In genomic region chr15:89355241-89356187, GRCm38 (mm10) we compare ENCODE assay signal across 8 mouse cellular contexts. TPM values are rescaled to one million over a fixed set of nuclear protein-coding genes. Genes with fewer than 3 reads are reported as not detected.
DNase-seq lines count a peak whose midpoint lies in the region; ATAC-seq and TF ChIP-seq lines count a peak whose summit lies in the region.

TSS of gene Lmf2 (minus strand) at chr15:89355659.
TSS of gene Ncaph2 (plus strand) at chr15:89355719.

- ATAC-seq in cerebellum, adult (ENCODE audit: insufficient number of reproducible peaks, low FRiP score, low TSS enrichment), result peak; percentile 71; the same call in 1 of the 2 replicates
- ATAC-seq in forebrain, embryonic 14.5 days, result peak; percentile 93
- peak; percentile 91 for ATAC-seq in neural tube, embryonic 15.5 days (ENCODE audit: low FRiP score)

- H3K9me3 ChIP-seq in ES-Bruce4 (replicated peaks; ENCODE audit: control insufficient read depth, insufficient read depth, low read length, poor library complexity, severe bottlenecking), result no peaks in the 10 kb centered on the region
- no peaks in the 10 kb centered on the region for H3K9me3 ChIP-seq in forebrain, embryonic 14.5 days (replicated peaks; ENCODE audit: control insufficient read depth, low read length)
- no peaks in the 10 kb centered on the region for H3K9me3 ChIP-seq in neural tube, embryonic 15.5 days (replicated peaks)

- peak; percentile 13 for TF ChIP-seq POLR2A in ES-Bruce4 (IDR thresholded peaks at IDR 0.05; ENCODE audit: insufficient read depth, low read length)

- TF ChIP-seq EP300 in ES-Bruce4 (IDR thresholded peaks at IDR 0.05; ENCODE audit: insufficient read depth, low read depth, low read length), result no peak

- WGBS in forebrain, embryonic 14.5 days, result under 1% methylated on average over 63 of the region's 64 CpGs
- WGBS in neural tube, embryonic 15.5 days, result under 1% methylated on average over 63 of the region's 64 CpGs

- H3K4me2 ChIP-seq in forebrain, embryonic 14.5 days (ENCODE audit: low read length), result peak within 1 kb of the TSS; percentile 78
- H3K4me2 ChIP-seq in neural tube, embryonic 15.5 days, result peak within 1 kb of the TSS; percentile 86

- DNase-seq in forebrain, embryonic 14.5 days (ENCODE audit: low spot score), result peak; percentile 98
- peak; percentile 96 to 98 for DNase-seq in heart, postnatal 14 days
- peak; percentile 96 for DNase-seq in layer of hippocampus, adult 11-12 months (ENCODE audit: low spot score)
- peak; percentile 94 to 96 for DNase-seq in lung, adult 18-20 months
- DNase-seq in testis, postnatal 14 days (ENCODE audit: low spot score), result peak; percentile 94

- H3K27ac ChIP-seq in ES-Bruce4 (ENCODE audit: insufficient read depth, low read length), result peak within 1 kb of the TSS; percentile 67
- peak within 1 kb of the TSS; percentile 46 for H3K27ac ChIP-seq in forebrain, embryonic 14.5 days (ENCODE audit: low read depth, low read length)
- peak within 1 kb of the TSS; percentile 88 for H3K27ac ChIP-seq in neural tube, embryonic 15.5 days (replicated peaks)

- no peaks in the 10 kb centered on the region for H3K27me3 ChIP-seq in ES-Bruce4 (ENCODE audit: control insufficient read depth, insufficient read depth, low read length, poor library complexity, severe bottlenecking)
- no peaks in the 10 kb centered on the region for H3K27me3 ChIP-seq in forebrain, embryonic 14.5 days (replicated peaks; ENCODE audit: control insufficient read depth, insufficient read depth, low read length)
- H3K27me3 ChIP-seq in neural tube, embryonic 15.5 days (replicated peaks), result no peaks in the 10 kb centered on the region

- H3K9ac ChIP-seq in ES-Bruce4 (ENCODE audit: low read depth, poor library complexity, severe bottlenecking), result peak within 1 kb of the TSS; percentile 84
- H3K9ac ChIP-seq in forebrain, embryonic 14.5 days (ENCODE audit: low read length), result peak within 1 kb of the TSS; percentile 83
- peak within 1 kb of the TSS; percentile 76 for H3K9ac ChIP-seq in neural tube, embryonic 15.5 days (replicated peaks)

- H3K36me3 ChIP-seq in ES-Bruce4 (ENCODE audit: control insufficient read depth, insufficient read depth, low read length, poor library complexity, severe bottlenecking), result peaks cover 13% of the 10 kb centered on the region
- peaks cover 41% of the 10 kb centered on the region for H3K36me3 ChIP-seq in forebrain, embryonic 14.5 days (ENCODE audit: control insufficient read depth, insufficient read depth, low read length)
- peaks cover 32% of the 10 kb centered on the region for H3K36me3 ChIP-seq in neural tube, embryonic 15.5 days

- no peak for TF ChIP-seq CTCF in ES-Bruce4 (IDR thresholded peaks at IDR 0.05; ENCODE audit: low read depth, low read length)

- intact Hi-C loops in heart, postnatal 14 days (cut with DNase I), result loop anchor here (2.0 to 10.0 kb wide), 3 partner anchors 17 to 231 kb away; partner anchors contain the start of genes Hdac10, Sbf1, Sco2 and Tubgcp6

- H3K4me1 ChIP-seq in ES-Bruce4 (ENCODE audit: control insufficient read depth, insufficient read depth, low read length), result peaks cover 2% of the 10 kb centered on the region
- H3K4me1 ChIP-seq in forebrain, embryonic 14.5 days (ENCODE audit: control insufficient read depth, insufficient read depth, low read length), result peaks cover 14% of the 10 kb centered on the region
- H3K4me1 ChIP-seq in neural tube, embryonic 15.5 days, result peaks cover 38% of the 10 kb centered on the region

- H3K4me3 ChIP-seq in ES-Bruce4 (ENCODE audit: low read depth, low read length), result peak within 1 kb of the TSS; percentile 98
- H3K4me3 ChIP-seq in forebrain, embryonic 14.5 days (ENCODE audit: low read depth, low read length), result peak within 1 kb of the TSS; percentile 83
- peak within 1 kb of the TSS; percentile 65 for H3K4me3 ChIP-seq in neural tube, embryonic 15.5 days (replicated peaks)

RNA-seq across cellular contexts. Expression of gene Lmf2, which starts in this region (rescaled TPM):
- 41.4 and 42.1 TPM in 2 replicates for polyA plus RNA-seq in ES-Bruce4 (2011; ENCODE audit: insufficient read depth, insufficient read length, low read depth, missing spikeins)
- 19.9 and 22.1 TPM in 2 replicates for polyA plus RNA-seq in forebrain, embryonic 14.5 days (2014; fragmentation: Nextera tagmentation; extraction: Ambion mirVana)
- total RNA-seq in heart, postnatal 14 days (2021), result 10 to 100 TPM; 33.1 to 38.3 TPM
- 30.6 and 33.7 TPM in 2 replicates for polyA plus RNA-seq in neural tube, embryonic 15.5 days (2015; fragmentation: Nextera tagmentation; extraction: Ambion mirVana)

RNA-seq across cellular contexts. Expression of gene Ncaph2, which starts in this region (rescaled TPM):
- polyA plus RNA-seq in ES-Bruce4 (2011; ENCODE audit: insufficient read depth, insufficient read length, low read depth, missing spikeins), result 164 and 173 TPM in 2 replicates
- 132 and 141 TPM in 2 replicates for polyA plus RNA-seq in forebrain, embryonic 14.5 days (2014; fragmentation: Nextera tagmentation; extraction: Ambion mirVana)
- 10 to 100 TPM; 56.0 to 64.7 TPM for total RNA-seq in heart, postnatal 14 days (2021)
- 105 and 111 TPM in 2 replicates for polyA plus RNA-seq in neural tube, embryonic 15.5 days (2015; fragmentation: Nextera tagmentation; extraction: Ambion mirVana)

Comparison
In these comparisons a context has a peak if more than half of its experiments do, and no peak if none do; other contexts are left out.
1. Peak in every context shown above with its lines: DNase-seq, ATAC-seq, H3K4me3 ChIP-seq and H3K27ac ChIP-seq.